Mouse (Mus musculus): ENCODE measurements around the gene Foxp1.

DNA sequence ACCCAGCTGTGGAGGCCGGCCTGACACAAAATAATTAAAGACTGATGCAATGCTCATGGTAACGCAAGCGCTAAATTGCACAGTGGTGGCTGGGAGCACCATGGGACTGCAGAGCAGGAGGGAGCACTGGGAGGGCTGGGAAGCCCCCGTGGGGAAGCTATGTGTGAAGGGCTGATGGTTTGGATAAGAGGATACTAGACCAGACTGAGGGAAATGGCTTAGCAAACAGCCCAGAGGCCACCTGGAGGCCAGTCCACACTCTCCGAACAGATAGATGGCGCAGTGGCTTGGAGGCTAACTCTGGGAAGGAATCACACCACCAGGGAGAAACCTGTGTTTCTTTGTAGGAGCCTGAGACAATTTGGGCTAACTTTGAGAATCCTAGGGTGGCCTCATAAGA lies 492.3 kb downstream of the Foxp1 start:
- TF ChIP-seq CTCF (IDR thresholded peaks at IDR 0.05; ENCODE audit: low read depth) (peak; percentile 44; the same call in 1 of the 2 replicates), EP300 (IDR thresholded peaks at IDR 0.05; ENCODE audit: low read depth) (no peak)
